Mouse (Mus musculus): ENCODE data around the gene A630076J17Rik.

GRCm38 (mm10) chr3:107261851-107262165, 31.4 kb downstream of the A630076J17Rik start:
- TF ChIP-seq CTCF (IDR thresholded peaks at IDR 0.05; ENCODE audit: low read depth) = no peak
- no peak for TF ChIP-seq EP300 (IDR thresholded peaks at IDR 0.05; ENCODE audit: low read depth)
